Mouse (Mus musculus): ENCODE results near the gene Nol4l. TPM values are rescaled to one million over a fixed set of nuclear protein-coding genes. Genes with fewer than 3 reads are reported as not detected.
A peak's percentile ranks its signal among the peaks of the same experiment; 100 is the strongest.

Gene Nol4l
- polyA plus RNA-seq, 1 experiment from 2014 or later = 45.4 TPM

GRCm38 (mm10) chr2:153432492-153432891 lies 97.3 kb downstream of the Nol4l start:
- no peak overlapping the region for H3K9ac ChIP-seq
- 20% methylated on average over 7 of the region's 7 CpGs for WGBS
- H3K4me1 ChIP-seq (replicated peaks) = peaks cover 68% of the 10 kb centered on the region
- H3K36me3 ChIP-seq = peaks cover 20% of the 10 kb centered on the region
- H3K27ac ChIP-seq (replicated peaks) = peak overlapping the region; percentile 14; the same call in 1 of the 2 replicates
- H3K9me3 ChIP-seq = no peaks in the 10 kb centered on the region
- no peak overlapping the region for H3K4me3 ChIP-seq
- ATAC-seq (ENCODE audit: low FRiP score, low read depth) = no peak
- H3K4me2 ChIP-seq = no peak overlapping the region
- no peaks in the 10 kb centered on the region for H3K27me3 ChIP-seq

- Histone ChIP-seq H3K9ac (no peak overlapping the region), H3K27ac (replicated peaks) (no peak overlapping the region), H3K4me1 (replicated peaks) (peaks cover 64% of the 10 kb centered on the region), H3K36me3 (peaks cover 16% of the 10 kb centered on the region; the same call in 1 of the 2 replicates), H3K27me3 (no peaks in the 10 kb centered on the region), H3K9me3 (no peaks in the 10 kb centered on the region), H3K4me2 (no peak overlapping the region), H3K4me3 (no peak overlapping the region)
- 91% methylated on average over 1 of the region's 1 CpGs for WGBS
- ATAC-seq (ENCODE audit: low FRiP score, low read depth) = no peak
Observed at GRCm38 (mm10) chr2:153430571-153430970, 99.2 kb downstream of the Nol4l start.

- Histone ChIP-seq H3K4me2 (no peak overlapping the region), H3K9me3 (no peaks in the 10 kb centered on the region), H3K4me3 (no peak overlapping the region), H3K27ac (replicated peaks) (no peak overlapping the region), H3K36me3 (peaks cover 16% of the 10 kb centered on the region; the same call in 1 of the 2 replicates), H3K4me1 (replicated peaks) (peaks cover 64% of the 10 kb centered on the region), H3K9ac (no peak overlapping the region), H3K27me3 (no peaks in the 10 kb centered on the region)
- no peak for ATAC-seq (ENCODE audit: low FRiP score, low read depth)
- WGBS = 62% methylated on average over 2 of the region's 2 CpGs
Observed at GRCm38 (mm10) chr2:153428485-153428884, 101.3 kb downstream of the Nol4l start.

- WGBS = 9% methylated on average over 2 of the region's 2 CpGs
- Histone ChIP-seq H3K9ac (no peak overlapping the region), H3K27me3 (no peaks in the 10 kb centered on the region), H3K36me3 (peaks cover 16% of the 10 kb centered on the region; the same call in 1 of the 2 replicates), H3K27ac (replicated peaks) (peak overlapping the region; percentile 6; the same call in 1 of the 2 replicates), H3K4me3 (no peak overlapping the region), H3K4me1 (replicated peaks) (peaks cover 65% of the 10 kb centered on the region), H3K4me2 (no peak overlapping the region), H3K9me3 (no peaks in the 10 kb centered on the region)
- no peak for ATAC-seq (ENCODE audit: low FRiP score, low read depth)
Observed at GRCm38 (mm10) chr2:153426931-153427330, 102.8 kb downstream of the Nol4l start.

GRCm38 (mm10) chr2:153425998-153426670 lies 103.6 kb downstream of the Nol4l start:
- Histone ChIP-seq H3K4me1 (replicated peaks) (peaks cover 68% of the 10 kb centered on the region), H3K4me2 (no peak overlapping the region), H3K4me3 (no peak overlapping the region), H3K27me3 (no peaks in the 10 kb centered on the region), H3K9ac (no peak overlapping the region), H3K9me3 (no peaks in the 10 kb centered on the region), H3K36me3 (peaks cover 16% of the 10 kb centered on the region; the same call in 1 of the 2 replicates), H3K27ac (replicated peaks) (peak overlapping the region; percentile 79)
- WGBS = 15% methylated on average over 9 of the region's 9 CpGs
- peak; percentile 85 for ATAC-seq (ENCODE audit: low FRiP score, low read depth)

GRCm38 (mm10) chr2:153425124-153425844 lies 104.5 kb downstream of the Nol4l start:
- H3K36me3 ChIP-seq = peaks cover 15% of the 10 kb centered on the region
- peak overlapping the region; percentile 79 for H3K27ac ChIP-seq (replicated peaks)
- no peaks in the 10 kb centered on the region for H3K9me3 ChIP-seq
- no peak overlapping the region for H3K4me3 ChIP-seq
- no peaks in the 10 kb centered on the region for H3K27me3 ChIP-seq
- ATAC-seq (ENCODE audit: low FRiP score, low read depth) = no peak
- no peak overlapping the region for H3K4me2 ChIP-seq
- no peak overlapping the region for H3K9ac ChIP-seq
- H3K4me1 ChIP-seq (replicated peaks) = peaks cover 69% of the 10 kb centered on the region
- 83% methylated on average over 4 of the region's 4 CpGs for WGBS

- no peak for ATAC-seq (ENCODE audit: low FRiP score, low read depth)
- H3K4me1 ChIP-seq (replicated peaks) = peaks cover 69% of the 10 kb centered on the region
- H3K27me3 ChIP-seq = no peaks in the 10 kb centered on the region
- WGBS = 81% methylated on average over 8 of the region's 8 CpGs
- no peak overlapping the region for H3K4me3 ChIP-seq
- H3K9me3 ChIP-seq = no peaks in the 10 kb centered on the region
- H3K9ac ChIP-seq = no peak overlapping the region
- no peak overlapping the region for H3K27ac ChIP-seq (replicated peaks)
- H3K36me3 ChIP-seq = peaks cover 19% of the 10 kb centered on the region
- no peak overlapping the region for H3K4me2 ChIP-seq
Observed at GRCm38 (mm10) chr2:153424557-153424956, 105.2 kb downstream of the Nol4l start.

- Histone ChIP-seq H3K27ac (replicated peaks) (peak overlapping the region; percentile 59), H3K36me3 (peaks cover 24% of the 10 kb centered on the region), H3K4me1 (replicated peaks) (peaks cover 58% of the 10 kb centered on the region), H3K9me3 (no peaks in the 10 kb centered on the region), H3K4me2 (no peak overlapping the region), H3K9ac (no peak overlapping the region), H3K27me3 (no peaks in the 10 kb centered on the region), H3K4me3 (no peak overlapping the region)
- whole genome bisulfite sequencing = 68% methylated on average over 3 of the region's 3 CpGs
- no peak for ATAC-seq (ENCODE audit: low FRiP score, low read depth)
Observed at GRCm38 (mm10) chr2:153423113-153423512, 106.7 kb downstream of the Nol4l start.

- Histone ChIP-seq H3K36me3 (peaks cover 35% of the 10 kb centered on the region), H3K9me3 (no peaks in the 10 kb centered on the region), H3K27ac (replicated peaks) (no peak overlapping the region), H3K4me3 (no peak overlapping the region), H3K27me3 (no peaks in the 10 kb centered on the region), H3K9ac (no peak overlapping the region), H3K4me1 (replicated peaks) (peaks cover 52% of the 10 kb centered on the region), H3K4me2 (no peak overlapping the region)
- 32% methylated on average over 5 of the region's 5 CpGs for WGBS
- peak; percentile 50; the same call in 1 of the 2 replicates for ATAC-seq (ENCODE audit: low FRiP score, low read depth)
Observed at GRCm38 (mm10) chr2:153422051-153422450, 107.7 kb downstream of the Nol4l start.

- H3K27me3 ChIP-seq = no peaks in the 10 kb centered on the region
- H3K9me3 ChIP-seq = no peaks in the 10 kb centered on the region
- no peak overlapping the region for H3K9ac ChIP-seq
- no peak overlapping the region for H3K4me2 ChIP-seq
- H3K4me1 ChIP-seq (replicated peaks) = peaks cover 48% of the 10 kb centered on the region
- H3K27ac ChIP-seq (replicated peaks) = no peak overlapping the region
- H3K4me3 ChIP-seq = no peak overlapping the region
- peaks cover 43% of the 10 kb centered on the region for H3K36me3 ChIP-seq
- ATAC-seq (ENCODE audit: low FRiP score, low read depth) = no peak
Observed at GRCm38 (mm10) chr2:153421233-153421632, 108.5 kb downstream of the Nol4l start.

- 72% methylated on average over 1 of the region's 1 CpGs for WGBS
- H3K36me3 ChIP-seq = peaks cover 65% of the 10 kb centered on the region
- no peak for ATAC-seq (ENCODE audit: low FRiP score, low read depth)
Observed at GRCm38 (mm10) chr2:153418381-153418780, 111.4 kb downstream of the Nol4l start.

GRCm38 (mm10) chr2:153417841-153418240 lies 111.9 kb downstream of the Nol4l start:
- WGBS = 96% methylated on average over 12 of the region's 12 CpGs
- no peaks in the 10 kb centered on the region for H3K27me3 ChIP-seq
- peaks cover 14% of the 10 kb centered on the region for H3K4me1 ChIP-seq (replicated peaks)
- no peak for ATAC-seq (ENCODE audit: low FRiP score, low read depth)
- H3K27ac ChIP-seq (replicated peaks) = no peak overlapping the region
- no peak overlapping the region for H3K9ac ChIP-seq
- no peak overlapping the region for H3K4me3 ChIP-seq
- H3K4me2 ChIP-seq = no peak overlapping the region
- H3K9me3 ChIP-seq = no peaks in the 10 kb centered on the region
- peaks cover 69% of the 10 kb centered on the region for H3K36me3 ChIP-seq

More at GRCm38 (mm10) chr2:153418381-153418780, 111.4 kb downstream of the Nol4l start:
- H3K27ac ChIP-seq (replicated peaks) = no peak overlapping the region
- H3K4me3 ChIP-seq = no peak overlapping the region
- H3K4me1 ChIP-seq (replicated peaks) = peaks cover 19% of the 10 kb centered on the region
- no peak overlapping the region for H3K9ac ChIP-seq
- no peaks in the 10 kb centered on the region for H3K9me3 ChIP-seq
- no peaks in the 10 kb centered on the region for H3K27me3 ChIP-seq
- H3K4me2 ChIP-seq = no peak overlapping the region
